Comparison of ENCODE assay signal across 8 mouse cellular contexts in the genomic region with DNA sequence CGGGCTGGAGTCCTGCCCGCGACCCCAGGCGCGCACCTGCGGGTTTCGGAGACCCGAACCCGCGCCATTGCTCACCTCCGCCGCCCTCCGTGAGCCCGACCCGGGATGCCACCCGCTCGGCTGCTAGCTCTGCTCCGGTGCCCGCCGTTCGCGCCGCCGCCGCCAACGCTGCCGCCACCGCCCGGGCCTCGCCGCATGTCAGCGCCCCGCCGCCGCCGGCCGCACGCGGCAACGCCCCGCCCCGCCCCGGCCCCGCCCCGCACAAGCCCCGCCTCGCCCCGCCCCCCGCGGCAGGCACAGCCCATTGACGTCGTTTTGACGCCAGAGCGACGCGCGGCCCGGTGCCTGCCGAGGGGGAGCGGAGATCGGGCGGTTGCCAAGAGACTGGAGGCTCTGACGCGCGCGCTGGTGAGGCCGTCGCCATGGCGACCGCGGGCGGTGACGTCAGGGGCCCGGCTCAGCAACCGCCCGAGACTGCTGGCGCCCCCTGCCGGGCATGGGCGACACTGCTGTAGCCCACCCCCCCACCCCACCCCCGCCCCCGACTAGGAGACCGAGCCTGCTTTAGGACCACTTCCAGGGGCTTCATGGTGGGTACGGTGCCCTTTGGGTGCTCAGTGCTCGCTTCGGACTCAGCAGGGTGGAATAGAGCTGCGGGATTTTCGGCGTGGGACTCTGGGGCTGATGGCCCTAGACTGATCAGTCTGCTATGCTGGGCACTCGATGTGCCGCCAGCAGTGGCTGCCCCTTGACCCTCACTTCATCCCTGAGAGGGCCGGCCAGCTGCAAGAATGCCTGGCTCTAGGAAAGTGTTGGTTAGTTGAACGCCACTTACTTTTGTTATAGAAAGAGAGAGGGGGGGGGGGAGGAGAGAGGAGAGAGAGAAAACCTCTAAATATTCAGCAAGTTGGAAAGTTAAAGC. TPM values are rescaled to one million over a fixed set of nuclear protein-coding genes. Genes with fewer than 3 reads are reported as not detected.
DNase-seq lines count a peak whose midpoint lies in the region; ATAC-seq and TF ChIP-seq lines count a peak whose summit lies in the region.

A gene (minus strand): TSS at position 208 of the 922 bp plus-strand sequence.

- H3K4me1 ChIP-seq in G1E (ENCODE audit: insufficient read depth, low read depth, low read length): peaks cover 23% of the 10 kb centered on the region
- H3K4me1 ChIP-seq in forebrain, postnatal 0 days (ENCODE audit: insufficient read depth): peaks cover 15% of the 10 kb centered on the region
- peaks cover 31% of the 10 kb centered on the region for H3K4me1 ChIP-seq in lung, embryonic 16.5 days (replicated peaks; ENCODE audit: control insufficient read depth, insufficient read depth, low read length)

- H3K36me3 ChIP-seq in G1E (replicated peaks): peaks cover 24% of the 10 kb centered on the region
- peaks cover 3% of the 10 kb centered on the region for H3K36me3 ChIP-seq in forebrain, postnatal 0 days (ENCODE audit: insufficient read depth)
- peaks cover 10% of the 10 kb centered on the region for H3K36me3 ChIP-seq in lung, embryonic 16.5 days (ENCODE audit: control insufficient read depth, insufficient read depth, low read length)

- DNase-seq in G1E (ENCODE audit: low spot score): peak; percentile 99
- DNase-seq in cerebellum, adult 18-20 months: peak; percentile 96 to 99
- DNase-seq in forebrain, postnatal 0 days: peak; percentile 99
- DNase-seq in heart, postnatal 4 days: peak; percentile 99
- DNase-seq in layer of hippocampus, adult 9-10 months (ENCODE audit: low spot score): peak; percentile 78
- DNase-seq in ovary, postnatal 10 days (ENCODE audit: low spot score): peak; percentile 90
- peak; percentile 94 to 99 for DNase-seq in thymus, postnatal 10 days (ENCODE audit: low spot score in 2 of 2)

- peak within 1 kb of the TSS; percentile 73 for H3K4me2 ChIP-seq in forebrain, postnatal 0 days (ENCODE audit: low read depth)
- peak within 1 kb of the TSS; percentile 84 for H3K4me2 ChIP-seq in lung, embryonic 16.5 days (ENCODE audit: low read depth, low read length)

- peaks cover 29% of the 10 kb centered on the region for H3K27me3 ChIP-seq in G1E (ENCODE audit: insufficient read depth, low read length)
- H3K27me3 ChIP-seq in forebrain, postnatal 0 days (ENCODE audit: insufficient read depth, low read length): no peaks in the 10 kb centered on the region
- H3K27me3 ChIP-seq in lung, embryonic 16.5 days (ENCODE audit: control insufficient read depth, insufficient read depth, low read depth, low read length): no peaks in the 10 kb centered on the region

- peak; percentile 99 for ATAC-seq in G1E (ENCODE audit: extremely low read depth, insufficient number of reproducible peaks, low FRiP score, poor library complexity, severe bottlenecking)
- ATAC-seq in forebrain, postnatal 0 days: peak; percentile 95
- ATAC-seq in lung, embryonic 16.5 days (ENCODE audit: low read depth): peak; percentile 87

- H3K9ac ChIP-seq in forebrain, postnatal 0 days: peak within 1 kb of the TSS; percentile 88
- H3K9ac ChIP-seq in lung, embryonic 16.5 days (ENCODE audit: low read length): peak within 1 kb of the TSS; percentile 99

- H3K9me3 ChIP-seq in G1E (replicated peaks): no peaks in the 10 kb centered on the region
- no peaks in the 10 kb centered on the region for H3K9me3 ChIP-seq in forebrain, postnatal 0 days (ENCODE audit: low read length)
- no peaks in the 10 kb centered on the region for H3K9me3 ChIP-seq in lung, embryonic 16.5 days (ENCODE audit: control insufficient read depth, low read length)

- H3K4me3 ChIP-seq in G1E (ENCODE audit: low read depth, low read length): peak within 1 kb of the TSS; percentile 76
- H3K4me3 ChIP-seq in forebrain, postnatal 0 days (ENCODE audit: low read depth, low read length): peak within 1 kb of the TSS; percentile 75
- peak within 1 kb of the TSS; percentile 94 for H3K4me3 ChIP-seq in lung, embryonic 16.5 days (ENCODE audit: low read length)

- WGBS in forebrain, postnatal 0 days: under 1% methylated on average over 64 of the region's 92 CpGs
- WGBS in lung, embryonic 16.5 days: under 1% methylated on average over 54 of the region's 92 CpGs

- H3K27ac ChIP-seq in forebrain, postnatal 0 days (ENCODE audit: low read depth, low read length): peak within 1 kb of the TSS; percentile 90
- H3K27ac ChIP-seq in lung, embryonic 16.5 days (ENCODE audit: low read length): peak within 1 kb of the TSS; percentile 100

- TF ChIP-seq CTCF in G1E (IDR thresholded peaks at IDR 0.05; ENCODE audit: low read depth, low read length): peak; percentile 19; the same call in 1 of the 2 replicates
- TF ChIP-seq CTCF in forebrain, postnatal 0 days (IDR thresholded peaks at IDR 0.05; ENCODE audit: low read depth): peak; percentile 73

RNA-seq across cellular contexts. Expression of the gene that starts here (rescaled TPM):
- total RNA-seq in G1E (2014; fragmentation: Nextera tagmentation) (10.5 and 13.1 TPM in 2 replicates), G1E (2017) (0.98 and 1.9 TPM in 2 replicates)
- polyA plus RNA-seq in G1E (2012): 6.9 and 7.7 TPM in 2 replicates
- total RNA-seq in forebrain, postnatal 0 days (2014; rRNA removed): 34.6 and 42.2 TPM in 2 replicates
- 18.6 and 19.4 TPM in 2 replicates for polyA plus RNA-seq in forebrain, postnatal 0 days (2015; fragmentation: Nextera tagmentation; extraction: Ambion mirVana)
- total RNA-seq in heart, postnatal 4 days (2021): 10 to 100 TPM; 74.3 to 79.7 TPM
- polyA plus RNA-seq in lung, embryonic 16.5 days (2015; fragmentation: Nextera tagmentation; extraction: Ambion mirVana): 32.7 and 33.0 TPM in 2 replicates

Comparison
In these comparisons a context has a peak if more than half of its experiments do, and no peak if none do; other contexts are left out.
1. Peak in every context shown above with its lines: DNase-seq, ATAC-seq, H3K4me3 ChIP-seq and H3K27ac ChIP-seq.